Mouse (Mus musculus) heart, embryonic 14.5 days (tissue): ENCODE results near the gene Desi1. TPM values are rescaled to one million over a fixed set of nuclear protein-coding genes. Genes with fewer than 3 reads are reported as not detected.
"Not testable (repeated sequence)": the region's sequence is repeated elsewhere in the genome, so short reads cannot be mapped to it uniquely, and the experiment has no call there.

Experiments
- ATAC-seq: fragments of 200-750 bp; cut with Nextera tagmentation; 2 replicates; pipeline ENCODE4 v1.8.0; 2017; ENCODE audit warnings: low read depth, moderate TSS enrichment; ENCODE audit not compliant: insufficient number of reproducible peaks, insufficient read depth, low FRiP score
- H3K27ac ChIP-seq, 2 experiments: fragments of 200-500 bp in 1 of 2; fragments of 300-500 bp in 1 of 2; sonication (generic) in 1 of 2; replicated peaks in 1 of 2; 2 replicates each; pipeline ENCODE4 v1.5.1; 2012 to 2014; ENCODE audit warnings: low read depth in 2 of 2, low read length in 2 of 2, control low read depth in 1 of 2, mild to moderate bottlenecking in 1 of 2, mixed read lengths in 1 of 2; ENCODE audit not compliant: control insufficient read depth in 1 of 2, insufficient read depth in 1 of 2
- H3K27me3 ChIP-seq: fragments of 300-500 bp; sonication (generic); 2 replicates; pipeline ENCODE4 v1.6.1; 2014; ENCODE audit warnings: mild to moderate bottlenecking, low read length, control low read depth; ENCODE audit not compliant: control insufficient read depth, insufficient read depth
- H3K36me3 ChIP-seq: fragments of 300-500 bp; sonication (generic); 2 replicates; pipeline ENCODE4 v1.6.1; 2014; ENCODE audit warnings: mild to moderate bottlenecking, control low read depth, low read length, mixed read lengths; ENCODE audit not compliant: control insufficient read depth, insufficient read depth
- H3K4me1 ChIP-seq, 2 experiments: fragments of 200-500 bp in 1 of 2; fragments of 300-500 bp in 1 of 2; sonication (generic) in 1 of 2; 2 replicates each; pipeline ENCODE4 v1.6.1; 2012 to 2014; ENCODE audit warnings: low read length in 2 of 2, control low read depth in 1 of 2, mixed read lengths in 1 of 2; ENCODE audit not compliant: control insufficient read depth in 2 of 2, insufficient read depth in 2 of 2
- H3K4me2 ChIP-seq: fragments of 300-500 bp; sonication (generic); 2 replicates; pipeline ENCODE4 v1.6.1; 2014; ENCODE audit warnings: mild to moderate bottlenecking, low read length
- H3K4me3 ChIP-seq, 2 experiments: fragments of 200-500 bp in 1 of 2; fragments of 300-500 bp in 1 of 2; sonication (generic) in 1 of 2; 2 replicates each; pipeline ENCODE4 v1.5.1; 2012 to 2014; ENCODE audit warnings: low read length in 2 of 2, mild to moderate bottlenecking in 2 of 2, control low read depth in 1 of 2, low read depth in 1 of 2, moderate library complexity in 1 of 2; ENCODE audit not compliant: control insufficient read depth in 1 of 2, insufficient read depth in 1 of 2
- H3K9ac ChIP-seq: fragments of 300-500 bp; sonication (generic); 2 replicates; pipeline ENCODE4 v1.6.1; 2014; ENCODE audit warnings: mild to moderate bottlenecking, low read length
- H3K9me3 ChIP-seq: fragments of 300-500 bp; sonication (generic); 2 replicates; pipeline ENCODE4 v1.6.1; 2016; ENCODE audit warnings: low read length, control low read depth; ENCODE audit not compliant: control insufficient read depth
- WGBS: fragments of 180-500 bp; shearing (Covaris S2); extraction: QIAGEN DNeasy Blood & Tissue Kit; methylation state at CpG from one replicate; pipeline ENCODE4 v1.1.7; 2014; 5-methylcytosine and 5-hydroxymethylcytosine counted together
- polyA plus RNA-seq: library from polyadenylated mRNA; unstranded; fragments of >200 nt; fragmentation: Nextera tagmentation; extraction: Ambion mirVana; gene quantifications from 2 replicates; pipeline ENCODE4 v1.2.1, GENCODE M21; 2014

The Desi1 gene
- polyA plus RNA-seq, 1 experiment from 2014 or later: 21.8 TPM

DNA sequence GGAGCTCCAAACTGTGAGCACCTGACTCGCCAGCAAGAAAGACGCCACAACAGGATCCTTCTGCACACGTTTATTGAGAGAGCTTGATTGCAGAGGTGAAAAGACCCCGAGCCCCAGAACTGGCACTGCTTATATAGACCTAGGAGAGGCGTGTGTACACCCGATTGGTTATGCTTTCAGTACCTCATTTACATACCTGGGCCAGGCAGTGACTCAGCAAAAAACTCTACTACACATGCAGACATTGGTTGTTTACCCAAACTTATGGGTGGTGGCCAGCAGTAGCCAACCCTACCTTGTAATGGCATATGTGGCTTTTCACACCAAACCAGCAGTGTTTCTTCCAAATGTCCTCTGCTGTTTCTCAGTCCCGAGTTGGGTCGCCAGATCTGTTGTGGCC lies 58.5 kb downstream of the Desi1 start:
- H3K4me2 ChIP-seq, H3K4me3 ChIP-seq, H3K4me1 ChIP-seq, H3K27me3 ChIP-seq, H3K9ac ChIP-seq, ATAC-seq, H3K36me3 ChIP-seq, H3K27ac ChIP-seq, H3K9me3 ChIP-seq: not testable (repeated sequence)
- 88% methylated on average over 8 of the region's 8 CpGs for WGBS

DNA sequence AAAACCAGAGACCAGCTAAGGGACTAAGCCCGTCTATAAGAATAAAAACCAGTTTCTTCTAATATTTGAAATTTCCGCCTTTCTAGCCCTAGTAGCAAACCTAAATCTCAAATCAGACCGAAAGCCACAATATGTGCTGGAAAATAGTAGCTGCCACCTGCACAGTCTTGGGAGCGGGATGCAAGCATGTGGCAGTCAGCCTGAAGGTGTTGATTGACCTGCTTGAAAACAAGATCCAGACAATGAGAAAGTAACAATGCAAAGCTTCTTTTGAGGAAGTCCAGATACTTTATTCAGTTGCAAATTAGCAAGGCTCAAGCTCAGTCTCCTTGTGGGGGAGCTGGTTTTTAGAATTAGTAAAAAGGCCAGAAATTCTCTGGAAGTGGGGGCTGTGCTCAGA lies 63.2 kb downstream of the Desi1 start:
- H3K9ac ChIP-seq, H3K4me2 ChIP-seq, H3K27me3 ChIP-seq, H3K36me3 ChIP-seq, H3K4me3 ChIP-seq, ATAC-seq, H3K27ac ChIP-seq, H3K4me1 ChIP-seq, H3K9me3 ChIP-seq: not testable (repeated sequence)
- WGBS: 86% methylated on average over 4 of the region's 4 CpGs

DNA sequence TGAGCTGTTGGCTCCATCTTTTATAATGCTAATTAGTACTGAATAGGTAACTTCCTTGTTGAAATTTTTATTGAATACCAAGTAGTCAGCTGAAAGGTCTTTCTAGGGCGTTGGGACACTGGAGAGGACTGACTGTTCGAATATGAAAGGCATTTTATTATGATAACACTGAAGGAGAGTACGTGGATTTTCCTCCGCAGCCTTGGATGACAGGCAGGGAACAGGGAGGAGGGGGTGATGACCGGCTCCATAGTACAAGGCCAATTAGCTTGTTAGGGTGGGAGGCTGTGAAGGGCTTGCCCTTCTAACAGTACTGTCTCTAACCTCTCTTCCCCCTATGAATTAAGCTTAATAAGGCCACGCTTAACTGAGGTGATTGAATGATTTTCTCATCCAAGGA lies 64.0 kb downstream of the Desi1 start:
- not testable (repeated sequence) for H3K4me2 ChIP-seq, H3K4me1 ChIP-seq, H3K4me3 ChIP-seq, H3K9ac ChIP-seq, H3K9me3 ChIP-seq, H3K27ac ChIP-seq, ATAC-seq, H3K27me3 ChIP-seq, H3K36me3 ChIP-seq
- 62% methylated on average over 6 of the region's 6 CpGs for WGBS

DNA sequence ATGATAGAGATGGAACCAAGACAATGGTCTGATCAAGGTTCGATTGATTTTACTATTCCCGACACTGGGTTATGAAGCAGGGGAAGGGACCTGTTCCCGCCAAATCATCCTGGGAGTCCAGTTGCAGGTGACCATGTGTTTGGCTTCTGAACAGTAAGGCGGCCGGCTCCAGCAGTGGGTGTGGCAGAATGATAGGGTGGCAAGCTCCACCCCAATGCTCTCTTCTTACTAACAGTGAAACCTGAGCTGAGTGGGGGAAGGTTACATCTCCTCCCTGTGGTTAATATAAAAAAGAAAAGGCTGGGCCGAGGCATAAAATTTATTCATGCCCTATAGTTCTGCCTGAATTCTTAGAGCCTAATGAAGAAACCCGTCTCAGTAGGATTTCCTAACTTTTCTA lies 64.5 kb downstream of the Desi1 start:
- Histone ChIP-seq H3K36me3 (no peaks in the 10 kb centered on the region), H3K4me2 (no peak overlapping the region), H3K4me3 (no peak overlapping the region), H3K27ac (no peak overlapping the region), H3K27me3 (no peaks in the 10 kb centered on the region), H3K4me1 (no peaks in the 10 kb centered on the region), H3K9me3 (peaks cover 5% of the 10 kb centered on the region), H3K9ac (no peak overlapping the region)
- WGBS: 61% methylated on average over 7 of the region's 7 CpGs
- ATAC-seq: no peak

DNA sequence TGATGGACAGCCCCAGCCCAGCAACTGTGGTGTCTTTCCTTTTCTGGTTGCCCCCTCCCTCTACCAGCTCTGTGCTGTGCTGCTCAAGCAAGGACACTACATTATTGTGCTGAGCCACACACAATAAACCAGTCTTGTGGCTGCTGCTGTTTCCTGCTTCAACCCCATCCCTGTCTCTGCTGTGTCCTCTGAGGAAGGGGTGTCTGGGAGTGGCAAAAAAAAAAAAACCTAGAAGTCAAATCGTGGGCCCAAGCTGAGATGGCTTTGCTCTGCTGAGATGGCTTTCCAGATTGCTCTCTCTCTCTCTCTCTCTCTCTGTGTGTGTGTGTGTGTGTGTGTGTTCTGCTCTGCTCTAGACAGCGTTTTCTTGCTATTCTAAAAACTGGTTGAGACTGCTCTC lies 65.2 kb downstream of the Desi1 start:
- no peak for ATAC-seq
- no peak overlapping the region for H3K27ac ChIP-seq
- peaks cover 5% of the 10 kb centered on the region for H3K9me3 ChIP-seq
- no peaks in the 10 kb centered on the region for H3K27me3 ChIP-seq
- H3K4me1 ChIP-seq: no peaks in the 10 kb centered on the region
- no peak overlapping the region for H3K4me3 ChIP-seq
- 60% methylated on average over 2 of the region's 2 CpGs for WGBS
- no peak overlapping the region for H3K4me2 ChIP-seq
- no peak overlapping the region for H3K9ac ChIP-seq
- H3K36me3 ChIP-seq: no peaks in the 10 kb centered on the region

DNA sequence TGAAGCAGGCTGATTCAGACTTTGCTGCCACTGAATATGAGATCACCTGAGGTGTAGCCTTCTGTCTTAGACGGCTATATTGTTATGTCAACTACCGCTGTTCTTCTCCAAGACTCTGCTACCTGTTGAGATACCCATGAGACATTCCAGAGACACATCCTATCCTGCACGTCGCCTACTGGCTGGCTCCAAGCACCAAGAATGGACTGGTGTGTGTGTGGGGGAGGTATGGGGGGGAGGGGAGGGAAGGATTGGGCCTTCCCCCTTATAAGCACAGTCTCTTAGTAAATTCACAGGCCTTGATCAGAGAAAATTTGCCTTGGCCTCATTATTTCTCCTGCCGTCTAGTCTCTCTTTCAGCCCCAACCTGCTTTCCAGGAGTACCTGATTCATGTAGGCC lies 65.8 kb downstream of the Desi1 start:
- H3K9ac ChIP-seq: no peak overlapping the region
- H3K4me1 ChIP-seq: no peaks in the 10 kb centered on the region
- 92% methylated on average over 5 of the region's 5 CpGs for whole genome bisulfite sequencing
- no peak for ATAC-seq
- H3K27me3 ChIP-seq: no peaks in the 10 kb centered on the region
- H3K27ac ChIP-seq: no peak overlapping the region
- peaks cover 5% of the 10 kb centered on the region for H3K9me3 ChIP-seq
- no peak overlapping the region for H3K4me2 ChIP-seq
- no peak overlapping the region for H3K4me3 ChIP-seq
- no peaks in the 10 kb centered on the region for H3K36me3 ChIP-seq

DNA sequence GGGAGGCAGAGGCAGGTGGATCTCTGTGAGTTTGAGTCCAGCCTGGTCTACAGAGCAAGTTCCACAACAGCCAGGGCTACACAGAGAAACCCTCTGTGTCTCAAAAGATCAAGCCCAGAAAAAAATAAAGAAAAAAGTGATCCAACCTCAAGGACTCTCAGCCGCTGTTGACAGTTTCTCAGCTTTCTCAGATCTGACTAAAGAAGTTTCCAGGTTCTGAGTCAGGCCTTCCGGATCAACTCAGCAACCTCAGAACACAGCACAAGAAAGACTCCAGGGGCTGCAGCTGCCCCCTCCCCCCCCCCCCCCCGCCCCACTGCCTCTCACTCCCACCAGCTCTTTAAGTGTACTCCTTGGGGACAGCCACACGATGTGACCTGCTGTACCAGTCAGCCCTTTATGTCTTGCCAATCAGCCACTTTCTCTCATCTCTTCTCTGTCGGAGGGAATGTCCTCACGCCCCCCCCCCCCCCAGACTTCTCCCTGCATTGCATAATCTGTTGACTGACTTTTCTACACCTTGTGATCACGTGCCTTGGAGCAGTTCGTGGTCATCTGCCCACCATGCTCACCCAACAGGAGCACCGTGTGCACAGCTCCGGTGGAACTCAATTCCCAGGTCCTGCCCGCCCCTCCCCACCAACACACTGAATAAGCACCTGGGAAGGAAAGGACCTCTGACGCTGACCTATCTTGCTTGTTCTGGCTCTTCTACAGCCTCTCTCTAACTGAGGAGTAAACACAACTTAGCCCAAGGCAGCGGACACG lies 67.4 kb downstream of the Desi1 start:
- no peak for ATAC-seq
- no peaks in the 10 kb centered on the region for H3K9me3 ChIP-seq
- no peaks in the 10 kb centered on the region for H3K4me1 ChIP-seq
- no peaks in the 10 kb centered on the region for H3K27me3 ChIP-seq
- no peak overlapping the region for H3K27ac ChIP-seq
- H3K9ac ChIP-seq: no peak overlapping the region
- 80% methylated on average over 12 of the region's 14 CpGs for WGBS
- no peaks in the 10 kb centered on the region for H3K36me3 ChIP-seq
- H3K4me2 ChIP-seq: no peak overlapping the region
- no peak overlapping the region for H3K4me3 ChIP-seq

DNA sequence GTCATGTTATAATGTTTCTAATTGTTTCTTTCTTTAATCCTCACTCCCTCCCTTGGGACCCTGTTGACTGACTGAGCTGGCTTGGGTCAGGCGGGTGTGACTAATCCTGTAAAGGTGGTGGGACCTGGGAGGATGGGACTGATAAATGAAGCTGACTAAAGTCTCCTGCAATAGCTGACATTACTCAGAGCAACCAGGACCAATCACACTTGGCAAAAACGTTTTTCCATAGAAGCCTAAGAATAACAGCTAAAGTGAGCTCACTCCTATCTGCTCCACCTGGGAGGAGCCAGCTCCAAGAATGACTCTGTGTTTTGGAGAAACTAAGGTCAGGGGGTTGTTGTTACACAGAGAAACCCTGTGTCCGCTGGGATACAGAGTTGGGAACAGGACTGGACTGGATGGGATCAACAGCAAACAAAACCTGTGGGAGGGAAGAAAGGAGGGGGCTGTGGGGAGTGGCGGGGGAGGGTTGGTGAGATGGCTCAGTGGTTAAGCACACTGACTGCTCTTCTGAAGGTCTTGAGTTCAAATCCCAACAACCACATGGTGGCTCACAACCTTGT lies 68.6 kb downstream of the Desi1 start:
- no peak overlapping the region for H3K27ac ChIP-seq
- H3K4me1 ChIP-seq: no peaks in the 10 kb centered on the region
- no peak for ATAC-seq
- H3K9ac ChIP-seq: no peak overlapping the region
- H3K36me3 ChIP-seq: no peaks in the 10 kb centered on the region
- H3K9me3 ChIP-seq: no peaks in the 10 kb centered on the region
- 48% methylated on average over 4 of the region's 4 CpGs for WGBS
- H3K27me3 ChIP-seq: no peaks in the 10 kb centered on the region
- H3K4me2 ChIP-seq: no peak overlapping the region
- H3K4me3 ChIP-seq: no peak overlapping the region
